Mouse (Mus musculus): ENCODE results near the gene Agtpbp1.

The Agtpbp1 gene

DNA sequence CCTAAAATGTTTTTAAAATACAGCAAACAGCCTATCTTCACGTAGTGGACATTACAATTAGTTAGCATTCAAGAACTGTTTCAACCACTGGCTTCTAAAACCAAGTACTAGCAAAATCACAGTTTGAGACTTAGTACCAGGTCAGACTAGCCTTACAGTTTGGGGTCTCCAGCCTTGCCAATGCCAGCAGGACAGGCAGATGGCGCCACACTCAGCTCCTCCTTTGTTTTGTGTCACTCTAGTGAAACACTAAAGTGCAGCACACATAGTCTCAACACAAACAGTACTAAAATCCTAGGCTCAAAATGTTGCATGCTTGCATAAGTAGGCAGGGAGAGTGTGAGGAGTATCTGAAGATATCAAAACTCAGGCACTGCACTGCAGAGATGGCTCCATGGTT is 53.8 kb downstream of the Agtpbp1 start:
- DNase-seq (ENCODE audit: low spot score) = no peak

DNA sequence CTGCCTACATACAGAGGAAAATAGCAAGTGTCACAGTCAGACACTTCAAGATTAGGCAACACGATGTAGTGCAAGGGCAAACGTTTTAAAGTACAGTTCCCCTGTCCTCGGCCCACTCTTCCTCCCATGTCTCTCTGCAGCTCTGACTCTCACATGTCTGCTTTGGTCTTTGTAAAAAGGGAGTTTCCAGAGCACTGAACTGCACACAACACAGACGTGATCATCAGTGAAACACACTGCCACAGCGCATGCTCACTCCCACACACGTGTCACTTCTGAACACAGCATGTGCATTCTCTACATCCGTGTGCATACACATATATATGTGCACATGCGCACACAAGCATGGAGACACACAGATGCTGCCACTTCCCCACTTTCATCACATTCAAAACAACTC is 54.5 kb downstream of the Agtpbp1 start:
- DNase-seq (ENCODE audit: low spot score) = no peak

DNA sequence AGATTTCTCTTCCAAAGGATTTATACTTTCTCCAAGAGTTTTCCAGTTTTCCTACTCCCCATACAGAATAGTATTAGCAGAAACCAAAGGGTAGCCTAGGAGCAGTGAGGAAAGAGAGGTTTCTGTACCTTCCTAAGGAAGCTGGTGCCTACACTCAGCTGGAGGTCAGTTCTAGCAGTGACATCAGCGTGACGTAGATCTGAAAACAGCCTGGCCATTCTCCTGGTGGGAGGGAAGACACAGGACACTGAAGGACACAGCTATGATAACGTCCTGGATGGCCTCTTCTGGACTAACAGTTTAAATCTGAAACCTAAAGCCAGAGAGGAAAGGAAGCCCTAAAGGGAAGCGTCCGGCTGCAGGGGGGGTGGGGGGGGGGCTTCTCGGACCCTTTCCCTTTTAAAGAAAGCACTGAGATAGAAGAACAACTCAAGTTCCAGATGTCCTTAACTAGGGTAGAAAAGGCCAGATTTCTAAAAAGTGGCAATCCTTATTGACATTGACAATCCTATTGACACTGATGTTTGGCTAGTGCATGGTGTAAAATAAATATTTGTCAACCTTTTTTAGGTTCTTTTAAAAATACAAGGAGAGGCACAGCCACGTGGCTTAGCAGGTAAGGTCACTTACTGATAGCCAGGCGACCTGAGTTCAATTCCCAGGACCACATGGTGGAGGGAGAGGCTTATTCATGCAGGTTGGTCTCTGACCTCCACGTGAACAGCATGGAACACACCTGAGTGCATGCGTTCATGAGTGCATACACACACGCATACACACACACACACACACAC is 63.6 kb downstream of the Agtpbp1 start:
- no peak for DNase-seq (ENCODE audit: low spot score)

GRCm38 (mm10) chr13:59520834-59521233 is 64.2 kb downstream of the Agtpbp1 start:
- no peak for DNase-seq (ENCODE audit: low spot score)

DNA sequence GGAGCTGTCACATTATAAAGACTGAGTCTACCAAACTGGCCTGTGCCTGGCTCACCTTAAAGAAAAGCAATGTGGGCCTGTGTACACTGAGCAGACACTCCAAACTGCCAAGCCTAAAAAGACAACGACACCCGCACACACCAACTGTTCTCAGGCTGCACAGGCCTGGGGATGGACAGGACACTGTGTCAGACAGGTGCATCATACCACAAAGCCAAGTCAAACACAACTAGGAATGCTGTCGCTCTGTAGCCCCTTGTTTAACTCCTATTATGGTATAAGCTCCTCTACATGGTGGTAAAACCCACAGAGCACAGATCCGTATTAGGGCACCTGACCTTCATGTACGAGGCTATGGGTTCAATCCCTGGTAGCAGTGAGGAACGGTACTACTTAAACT is 65.5 kb downstream of the Agtpbp1 start:
- no peak for DNase-seq (ENCODE audit: low spot score)

DNA sequence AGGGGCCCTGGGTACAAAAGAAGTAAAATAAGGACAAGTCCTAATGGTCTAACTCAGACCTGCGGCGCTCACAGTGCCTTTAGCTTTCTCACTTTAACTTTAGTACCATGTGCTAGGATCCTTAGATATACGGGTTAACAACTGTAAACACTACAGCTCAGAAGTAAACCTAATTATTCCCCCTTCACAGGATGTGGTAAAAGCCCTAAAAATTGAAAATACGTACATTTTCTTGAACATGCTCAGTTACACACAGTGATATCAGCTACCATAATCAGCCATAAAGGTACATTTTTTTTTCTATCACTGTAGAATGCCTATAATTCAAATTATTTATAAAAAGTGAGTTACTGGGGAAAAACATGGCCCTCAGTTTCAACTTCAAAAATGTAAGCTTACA is 67.0 kb downstream of the Agtpbp1 start:
- DNase-seq (ENCODE audit: low spot score) = no peak

DNA sequence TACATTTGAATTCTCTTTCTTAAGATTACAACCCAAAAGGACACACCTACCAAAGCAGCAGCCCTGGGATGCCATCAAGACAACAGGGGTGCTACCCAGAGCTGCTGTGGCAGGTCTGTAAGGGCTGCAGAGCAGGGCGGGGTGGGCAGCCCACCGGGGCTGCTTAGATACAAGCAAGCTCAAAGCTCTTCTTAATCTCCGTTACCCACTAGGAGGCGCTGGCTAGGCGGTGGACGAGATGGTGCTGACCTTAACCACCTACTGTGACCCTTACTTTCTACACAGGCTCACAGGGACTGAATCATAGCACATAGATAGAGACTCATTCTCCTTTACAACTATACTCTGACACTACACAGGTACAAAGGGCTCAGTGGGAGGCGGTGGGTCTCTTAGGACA is 70.0 kb downstream of the Agtpbp1 start:
- no peak for DNase-seq (ENCODE audit: low spot score)

DNA sequence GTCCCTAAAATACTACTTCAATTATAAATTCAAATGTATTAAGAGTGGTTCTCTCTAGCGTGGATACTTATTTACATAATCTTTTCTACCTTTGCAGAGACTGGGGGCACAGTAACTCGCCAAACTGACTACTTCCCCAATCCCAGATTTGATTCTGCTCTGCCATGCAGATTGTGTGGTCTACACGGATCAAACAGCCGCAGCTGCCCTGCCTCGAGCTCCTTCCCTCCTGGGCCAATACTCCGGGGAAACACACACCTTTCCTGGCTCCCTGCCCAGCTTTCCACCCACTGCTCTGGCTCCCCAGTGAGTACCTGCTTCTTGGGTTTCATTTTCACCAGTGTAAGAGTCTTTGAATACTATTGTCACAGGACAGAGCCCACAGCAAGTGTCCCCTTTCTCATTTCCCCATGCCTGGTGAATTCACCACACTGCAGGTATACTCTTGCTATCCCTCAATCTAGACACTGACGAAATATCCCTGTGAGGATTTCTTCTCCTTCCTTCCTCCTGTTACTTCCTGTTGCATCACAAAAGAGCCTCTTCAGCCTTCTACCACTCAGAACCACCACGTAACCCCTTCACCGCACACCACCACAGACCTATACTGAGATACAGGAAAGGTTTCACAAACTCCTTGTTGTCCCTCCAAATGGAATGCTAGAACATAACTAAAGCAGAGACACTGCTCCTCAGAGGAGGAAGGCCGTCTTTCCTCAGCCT is 75.2 kb downstream of the Agtpbp1 start:
- no peak for DNase-seq (ENCODE audit: low spot score)

- DNase-seq (ENCODE audit: low spot score) = no peak
These were observed 76.4 kb downstream of the Agtpbp1 start for GRCm38 (mm10) chr13:59508584-59508983.

GRCm38 (mm10) chr13:59506450-59506849 is 78.6 kb downstream of the Agtpbp1 start:
- DNase-seq (ENCODE audit: low spot score) = no peak

GRCm38 (mm10) chr13:59505867-59506266 is 79.2 kb downstream of the Agtpbp1 start:
- DNase-seq (ENCODE audit: low spot score) = no peak

DNA sequence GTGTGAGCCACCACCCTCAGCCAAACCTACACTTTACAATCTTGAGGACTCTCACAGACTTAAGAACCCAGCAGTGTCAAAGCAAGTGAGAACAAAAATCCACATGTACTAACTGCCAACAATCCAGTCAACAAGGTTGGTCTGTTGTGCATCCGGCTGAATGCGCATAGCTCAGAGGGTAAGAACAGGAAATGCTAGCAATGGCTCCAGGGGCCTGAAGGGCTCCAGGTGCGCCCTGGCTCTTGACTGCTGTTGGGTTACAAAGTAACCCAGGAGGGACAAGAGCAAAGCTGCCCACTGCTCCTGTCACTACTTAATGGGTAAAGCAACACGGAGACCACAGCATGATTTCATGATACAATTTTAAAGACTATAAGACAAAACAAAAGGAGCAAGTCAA is 81.4 kb downstream of the Agtpbp1 start:
- no peak for DNase-seq (ENCODE audit: low spot score)

DNA sequence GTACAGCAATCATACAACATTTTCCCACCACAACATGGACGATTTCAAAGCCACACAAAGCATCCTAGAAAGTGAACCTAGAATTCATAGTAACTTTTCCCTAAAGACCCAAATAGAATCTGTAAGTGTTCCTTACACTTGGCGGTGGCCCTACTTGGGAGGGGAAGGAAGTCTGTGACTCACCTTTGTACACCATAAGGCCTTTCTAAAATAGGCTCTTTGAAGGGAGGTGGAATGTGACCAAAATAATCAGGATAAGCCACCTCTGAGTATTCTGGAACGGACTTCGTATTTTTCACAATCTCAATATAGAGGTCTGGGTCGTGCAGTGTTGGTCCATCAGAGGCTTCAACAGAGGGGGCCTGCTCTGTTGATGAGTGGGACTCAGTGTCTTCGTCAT is 85.2 kb downstream of the Agtpbp1 start:
- no peak for DNase-seq (ENCODE audit: low spot score)

GRCm38 (mm10) chr13:59499374-59499773 is 85.7 kb downstream of the Agtpbp1 start:
- no peak for DNase-seq (ENCODE audit: low spot score)

- DNase-seq (ENCODE audit: low spot score) = no peak
These were observed 86.8 kb downstream of the Agtpbp1 start for GRCm38 (mm10) chr13:59498191-59498590.

DNA sequence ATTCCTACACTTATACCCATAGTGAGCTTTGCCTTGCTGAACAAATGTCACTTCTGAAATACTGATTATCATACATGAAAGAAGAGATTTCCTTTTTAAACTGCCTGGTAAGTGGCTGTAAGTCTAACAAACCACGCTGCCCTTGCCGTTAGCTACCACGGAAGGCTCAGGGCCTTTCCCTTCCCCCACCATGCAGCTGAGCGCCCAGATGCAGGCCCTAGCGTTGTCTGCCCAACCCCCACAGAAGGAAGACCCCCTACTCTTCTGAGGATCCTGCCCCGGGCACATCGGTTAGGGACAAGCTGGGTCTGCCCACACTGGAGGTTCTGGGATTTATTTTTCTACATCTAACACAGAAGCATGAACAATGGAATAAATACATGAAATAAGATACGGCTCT is 89.2 kb downstream of the Agtpbp1 start:
- DNase-seq (ENCODE audit: low spot score) = no peak

GRCm38 (mm10) chr13:59494619-59495262 is 90.3 kb downstream of the Agtpbp1 start:
- DNase-seq (ENCODE audit: low spot score) = no peak

DNA sequence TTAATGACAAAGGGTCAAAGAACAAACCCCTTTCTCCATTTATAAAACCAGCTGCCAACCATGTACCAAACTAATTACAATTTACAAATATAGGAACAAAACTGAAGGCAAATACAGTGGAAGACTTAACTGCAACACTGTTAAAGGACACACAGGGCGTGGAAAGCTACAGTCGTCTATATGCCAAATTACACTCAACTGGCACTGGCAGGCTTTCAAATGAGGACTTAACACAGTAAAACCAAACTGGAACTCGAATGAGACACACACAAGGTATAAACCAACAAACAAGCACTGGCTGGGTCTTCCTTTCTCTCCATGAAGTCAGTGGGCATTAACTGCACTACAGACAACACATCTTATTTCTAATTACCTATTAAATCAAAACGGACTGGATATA is 94.3 kb downstream of the Agtpbp1 start:
- DNase-seq (ENCODE audit: low spot score) = no peak

GRCm38 (mm10) chr13:59489143-59489542 is 95.9 kb downstream of the Agtpbp1 start:
- no peak for DNase-seq (ENCODE audit: low spot score)

- DNase-seq (ENCODE audit: low spot score) = no peak
These were observed 97.7 kb downstream of the Agtpbp1 start for GRCm38 (mm10) chr13:59487287-59487686.

GRCm38 (mm10) chr13:59486243-59486642 is 98.8 kb downstream of the Agtpbp1 start:
- no peak for DNase-seq (ENCODE audit: low spot score)

DNA sequence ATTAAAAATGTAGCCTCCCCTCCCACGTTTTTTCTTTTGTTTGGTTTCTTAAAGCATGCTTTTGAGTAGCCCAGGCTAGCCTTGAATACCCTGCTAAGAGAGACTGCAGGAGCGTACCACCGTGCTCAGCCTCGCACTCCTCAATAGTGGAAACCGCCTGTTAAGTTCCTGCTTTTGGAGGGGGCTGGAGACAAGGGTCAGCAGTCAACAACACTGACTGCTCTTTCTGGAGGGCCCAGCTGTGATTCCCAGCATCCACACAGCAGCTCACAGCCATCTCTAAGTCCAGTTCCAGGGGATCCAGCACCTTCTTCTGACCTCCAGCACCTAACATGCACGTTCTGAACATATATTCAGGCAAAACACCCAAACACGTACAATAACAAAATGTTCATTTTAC is 99.6 kb downstream of the Agtpbp1 start:
- no peak for DNase-seq (ENCODE audit: low spot score)

DNA sequence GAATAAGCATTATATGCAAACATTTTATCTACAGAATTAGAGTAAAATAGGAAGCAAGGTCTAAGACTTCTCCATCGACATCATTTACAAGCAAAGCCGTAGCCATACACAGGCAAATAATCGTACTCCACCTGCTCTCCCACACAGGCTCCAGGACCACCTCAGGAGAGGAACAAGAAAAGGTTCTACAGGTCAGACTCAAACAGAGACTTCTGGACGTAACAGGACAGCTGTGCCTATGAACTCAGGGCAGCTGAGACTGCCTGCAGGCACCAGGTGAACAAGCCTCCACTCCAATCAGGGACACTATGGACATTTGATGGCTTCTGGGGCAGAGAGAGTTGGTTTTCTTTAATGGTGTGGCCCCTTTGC is 103.6 kb downstream of the Agtpbp1 start:
- no peak for DNase-seq (ENCODE audit: low spot score)

Data from layer of hippocampus, adult 9-10 months (tissue).